Mouse (Mus musculus) heart, postnatal 14 days (tissue): ENCODE data around the gene Gm30083. TPM values are rescaled to one million over a fixed set of nuclear protein-coding genes. Genes with fewer than 3 reads are reported as not detected.
A peak's percentile ranks its signal among the peaks of the same experiment; 100 is the strongest.

Experiments
- DNase-seq, 2 experiments: peaks; one replicate each; pipeline ENCODE4 v3.0.0; 2021 to 2022
- intact Hi-C: fragments of 180-260 bp; cut with DNase I; formaldehyde crosslinking; loops from one replicate; pipeline ENCODE4 v1.15.1; 2025
- total RNA-seq, 2 experiments: library from RNA; stranded (reverse); gene quantifications; 2 replicates each; pipeline ENCODE4 v1.2.3; 2021

Gene Gm30083
- total RNA-seq, 2 experiments from 2014 or later, result not detected

- DNase-seq, result no peak
- intact Hi-C loops, result no loop called here
Observed at GRCm38 (mm10) chr14:33965675-33966074, 49.3 kb downstream of the Gm30083 start.

- intact Hi-C loops, result loop anchor here (5.0 kb wide), 2 partner anchors 143 to 278 kb away; partner anchors contain the start of gene A630023A22Rik
Observed at GRCm38 (mm10) chr14:33959341-33959740, 55.6 kb downstream of the Gm30083 start.

GRCm38 (mm10) chr14:33958841-33959240, 56.1 kb downstream of the Gm30083 start:
- DNase-seq, result no peak
- intact Hi-C loops, result loop anchor here (5.0 kb wide), 2 partner anchors 143 to 278 kb away; partner anchors contain the start of gene A630023A22Rik

More at GRCm38 (mm10) chr14:33959341-33959740, 55.6 kb downstream of the Gm30083 start:
- DNase-seq, result peak; percentile 36 to 68

GRCm38 (mm10) chr14:33958186-33958585, 56.8 kb downstream of the Gm30083 start:
- no peak for DNase-seq
- intact Hi-C loops, result loop anchor here (5.0 kb wide), 2 partner anchors 144 to 279 kb away; partner anchors contain the start of gene A630023A22Rik

GRCm38 (mm10) chr14:33956055-33956454, 58.9 kb downstream of the Gm30083 start:
- intact Hi-C loops, result loop anchor here (5.0 kb wide), 2 partner anchors 146 to 281 kb away; partner anchors contain the start of gene A630023A22Rik
- DNase-seq, result no peak

- no peak for DNase-seq
- intact Hi-C loops, result no loop called here
Observed at GRCm38 (mm10) chr14:33953761-33954160, 61.2 kb downstream of the Gm30083 start, which contains the start of gene Rbp3. Rbp3 (plus strand) TSS chr14:33954003.

GRCm38 (mm10) chr14:33952233-33952981, 62.6 kb downstream of the Gm30083 start:
- intact Hi-C loops, result no loop called here
- no peak for DNase-seq

- intact Hi-C loops, result no loop called here
- DNase-seq, result no peak
Observed at GRCm38 (mm10) chr14:33946125-33946524, 68.9 kb downstream of the Gm30083 start.

- DNase-seq, result no peak
- intact Hi-C loops, result no loop called here
Observed at GRCm38 (mm10) chr14:33942222-33942621, 72.8 kb downstream of the Gm30083 start.

GRCm38 (mm10) chr14:33940739-33941138, 74.2 kb downstream of the Gm30083 start, which contains the start of gene Gdf2:
Gdf2 (plus strand) TSS chr14:33941039.
- intact Hi-C loops, result no loop called here
- DNase-seq, result no peak

GRCm38 (mm10) chr14:33939117-33939516, 75.9 kb downstream of the Gm30083 start:
- peak; percentile 64 to 76 for DNase-seq
- intact Hi-C loops, result loop anchor here (1.0 kb wide), 1 partner anchor 264 kb away; no protein-coding TSS in a partner anchor

Other genes starting within 250 kb of the Gm30083 start
- gene Gdf10, start 91.6 kb downstream of the Gm30083 start, total RNA-seq, result 1 to 10 TPM; 2.6 to 3.9 TPM
- gene Gdf2, start 74.1 kb downstream of the Gm30083 start, total RNA-seq, result under 1 TPM; 0.17 to 0.20 TPM
- not detected for gene Rbp3, start 61.2 kb downstream of the Gm30083 start, total RNA-seq
- gene Zfp488, start 36.4 kb downstream of the Gm30083 start, total RNA-seq, result not detected
- gene Gm5460, start 1.6 kb upstream of the Gm30083 start, total RNA-seq, result not detected
- not detected for gene Antxrl, start 37.5 kb upstream of the Gm30083 start, total RNA-seq
- 1 to 10 TPM; 4.3 to 5.2 TPM for gene Anxa8, start 70.8 kb upstream of the Gm30083 start, total RNA-seq
- gene A630023A22Rik, start 87.6 kb upstream of the Gm30083 start, total RNA-seq, result not detected
- gene Npy4r, start 137.3 kb upstream of the Gm30083 start, total RNA-seq, result under 1 TPM; 0.07 to 0.24 TPM
- under 1 TPM; 0.07 TPM for gene Gprin2, start 186.5 kb upstream of the Gm30083 start, total RNA-seq
- gene Syt15, start 204.4 kb upstream of the Gm30083 start, total RNA-seq, result 1 to 10 TPM in 1 of 2 experiments, under 1 TPM in 1; 0.63 to 1.2 TPM